Mouse (Mus musculus): ENCODE measurements around the gene Lbh.

DNA sequence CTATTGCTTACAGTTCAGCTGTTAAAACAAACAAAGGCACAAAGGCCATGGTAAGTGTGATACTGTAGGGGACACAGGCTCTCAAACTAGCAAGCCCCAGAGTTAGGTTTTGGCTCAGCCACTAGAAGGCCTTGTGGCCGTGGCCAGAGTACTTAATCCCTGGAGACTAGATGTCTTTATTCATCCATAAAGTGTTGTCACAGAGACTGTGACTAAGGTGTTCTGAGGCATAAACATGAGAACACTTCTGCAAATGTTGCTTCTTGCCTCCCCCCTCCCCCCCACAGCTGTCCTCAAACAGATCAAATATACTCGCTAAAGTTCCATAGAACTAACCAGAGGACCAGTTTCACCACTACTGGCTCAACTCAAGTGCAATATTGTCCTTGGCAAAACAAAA, 4.0 kb upstream of the Lbh start:
- no peak for TF ChIP-seq CTCF (IDR thresholded peaks at IDR 0.05)
- TF ChIP-seq POLR2A (IDR thresholded peaks at IDR 0.05; ENCODE audit: insufficient read depth, low read depth, low read length) = no peak
